ENCODE assay signal across 30 mouse cellular contexts in genomic region chr12:88854039-88854438, GRCm38 (mm10).
DNase-seq lines count a peak whose midpoint lies in the region; ATAC-seq and TF ChIP-seq lines count a peak whose summit lies in the region.
"Had no signal": no experiment of that assay in that cellular context is flagged by ENCODE, and none has a peak within 500 bp of the region (broad histone marks: within the 10 kb centered on the region; RNA-seq: fewer than 3 reads in every experiment).

No protein-coding gene starts in this region.

- H3K4me3 ChIP-seq in forebrain, embryonic 14.5 days (ENCODE audit: low read depth, low read length), result no peak overlapping the region
- H3K4me3 ChIP-seq in forebrain, embryonic 10.5 days, result no peak overlapping the region
- H3K4me3 ChIP-seq in midbrain, postnatal 0 days (ENCODE audit: low read depth, low read length), result no peak overlapping the region
- H3K4me3 ChIP-seq in midbrain, embryonic 15.5 days, result no peak overlapping the region
- H3K4me3 ChIP-seq: embryonic facial prominence, embryonic 15.5 days; heart, embryonic 10.5 days; heart, embryonic 15.5 days; layer of hippocampus, adult 2 months; left cerebral cortex, adult 2 months; midbrain, embryonic 10.5 days had no signal

- H3K4me2 ChIP-seq in forebrain, embryonic 14.5 days (ENCODE audit: low read length), result no peak overlapping the region
- no peak overlapping the region for H3K4me2 ChIP-seq in midbrain, postnatal 0 days (ENCODE audit: low read depth, low read length, poor library complexity, severe bottlenecking)
- H3K4me2 ChIP-seq in midbrain, embryonic 15.5 days, result no peak overlapping the region
- H3K4me2 ChIP-seq: embryonic facial prominence, embryonic 15.5 days; heart, embryonic 15.5 days had no signal

- H3K27me3 ChIP-seq in forebrain, embryonic 14.5 days (replicated peaks; ENCODE audit: control insufficient read depth, insufficient read depth, low read length), result no peaks in the 10 kb centered on the region
- H3K27me3 ChIP-seq in forebrain, embryonic 10.5 days (ENCODE audit: poor library complexity, severe bottlenecking), result no peaks in the 10 kb centered on the region
- no peaks in the 10 kb centered on the region for H3K27me3 ChIP-seq in midbrain, postnatal 0 days (ENCODE audit: insufficient read depth, low read length)
- no peaks in the 10 kb centered on the region for H3K27me3 ChIP-seq in midbrain, embryonic 15.5 days (replicated peaks)
- H3K27me3 ChIP-seq: CH12.LX; embryonic facial prominence, embryonic 15.5 days; heart, embryonic 15.5 days had no signal

- H3K9ac ChIP-seq in forebrain, embryonic 14.5 days (ENCODE audit: low read length), result no peak overlapping the region
- H3K9ac ChIP-seq in midbrain, postnatal 0 days (replicated peaks; ENCODE audit: low read length, poor library complexity, severe bottlenecking), result no peak overlapping the region
- no peak overlapping the region for H3K9ac ChIP-seq in midbrain, embryonic 15.5 days
- H3K9ac ChIP-seq: embryonic facial prominence, embryonic 15.5 days; heart, embryonic 15.5 days; liver, embryonic 14.5 days had no signal

- H3K27ac ChIP-seq in forebrain, embryonic 14.5 days (ENCODE audit: low read depth, low read length), result 0 out of 2 replicates have a peak overlapping the region, but pooled peaks have one; percentile 1
- no peak overlapping the region for H3K27ac ChIP-seq in forebrain, embryonic 10.5 days
- H3K27ac ChIP-seq in midbrain, postnatal 0 days (ENCODE audit: low read depth, low read length), result no peak overlapping the region
- H3K27ac ChIP-seq in midbrain, embryonic 15.5 days, result no peak overlapping the region
- H3K27ac ChIP-seq: embryonic facial prominence, embryonic 15.5 days; heart, embryonic 10.5 days; heart, embryonic 15.5 days; layer of hippocampus, adult 2 months; left cerebral cortex, adult 2 months; liver, embryonic 14.5 days; midbrain, embryonic 10.5 days had no signal

- ATAC-seq in forebrain, embryonic 14.5 days, result peak; percentile 67; the same call in 1 of the 2 replicates
- ATAC-seq in midbrain, postnatal 0 days (ENCODE audit: low FRiP score), result no peak
- ATAC-seq in midbrain, embryonic 15.5 days (replicated peaks), result no peak
- ATAC-seq: activated CD4-positive, CD25-positive, alpha-beta regulatory T cell, adult 4 months; intestine, embryonic 16.5 days had no signal

- no peak for TF ChIP-seq CTCF in midbrain, postnatal 0 days (IDR thresholded peaks at IDR 0.05)

- H3K9me3 ChIP-seq in forebrain, embryonic 14.5 days (replicated peaks; ENCODE audit: control insufficient read depth, low read length), result no peaks in the 10 kb centered on the region
- H3K9me3 ChIP-seq in forebrain, embryonic 10.5 days, result no peaks in the 10 kb centered on the region
- no peaks in the 10 kb centered on the region for H3K9me3 ChIP-seq in midbrain, postnatal 0 days (ENCODE audit: low read length)
- no peaks in the 10 kb centered on the region for H3K9me3 ChIP-seq in midbrain, embryonic 15.5 days
- H3K9me3 ChIP-seq: embryonic facial prominence, embryonic 15.5 days; heart, embryonic 10.5 days; heart, embryonic 15.5 days; midbrain, embryonic 10.5 days had no signal

- H3K36me3 ChIP-seq in forebrain, embryonic 14.5 days (ENCODE audit: control insufficient read depth, insufficient read depth, low read length), result no peaks in the 10 kb centered on the region
- no peaks in the 10 kb centered on the region for H3K36me3 ChIP-seq in forebrain, embryonic 10.5 days (replicated peaks)
- no peaks in the 10 kb centered on the region for H3K36me3 ChIP-seq in midbrain, postnatal 0 days (ENCODE audit: insufficient read depth, low read length)
- no peaks in the 10 kb centered on the region for H3K36me3 ChIP-seq in midbrain, embryonic 15.5 days (replicated peaks)
- H3K36me3 ChIP-seq: embryonic facial prominence, embryonic 15.5 days; heart, embryonic 10.5 days; heart, embryonic 15.5 days; midbrain, embryonic 10.5 days had no signal

- 58% methylated on average over 4 of the region's 4 CpGs for WGBS in forebrain, embryonic 14.5 days
- 91% methylated on average over 4 of the region's 4 CpGs for WGBS in forebrain, embryonic 10.5 days
- WGBS in midbrain, postnatal 0 days, result 57% methylated on average over 4 of the region's 4 CpGs
- WGBS in midbrain, embryonic 15.5 days, result 57% methylated on average over 4 of the region's 4 CpGs

- peaks cover 17% of the 10 kb centered on the region for H3K4me1 ChIP-seq in forebrain, embryonic 14.5 days (ENCODE audit: control insufficient read depth, insufficient read depth, low read length)
- peaks cover 6% of the 10 kb centered on the region for H3K4me1 ChIP-seq in forebrain, embryonic 10.5 days
- H3K4me1 ChIP-seq in midbrain, postnatal 0 days (ENCODE audit: insufficient read depth, low read length), result 0 out of 2 replicates have a peak, but pooled peaks cover 2% of the 10 kb centered on the region
- peaks cover 15% of the 10 kb centered on the region for H3K4me1 ChIP-seq in midbrain, embryonic 15.5 days
- H3K4me1 ChIP-seq: embryonic facial prominence, embryonic 15.5 days; heart, embryonic 15.5 days had no signal

- DNase-seq in cerebellum, postnatal 10 days, result peak; percentile 67 to 68
- DNase-seq in cerebellum, adult 9-10 months, result no peak
- peak; percentile 71 for DNase-seq in forebrain, embryonic 14.5 days (ENCODE audit: low spot score)
- DNase-seq in forebrain, embryonic 10.5 days (ENCODE audit: extremely low spot score, low spot score), result no peak
- peak; percentile 6 for DNase-seq in kidney, postnatal 10 days
- DNase-seq in kidney, postnatal 4 days, result no peak
- DNase-seq in midbrain, postnatal 0 days (ENCODE audit: low spot score), result peak; percentile 51
- DNase-seq: adrenal gland, adult 2 months; adrenal gland, postnatal 36 days; cerebellum, adult 8-10 months; gastrocnemius, postnatal 25 days; heart, adult 11 months; heart, postnatal 36 days; kidney, adult 8-10 months; kidney, postnatal 25 days; liver; lung, adult 2 months; spleen, adult 18-20 months; thymus, postnatal 14 days had no signal

Comparison
In these comparisons a context has a peak if more than half of its experiments do, and no peak if none do; other contexts are left out.
1. DNase-seq: peak in cerebellum, postnatal 10 days (2 of 2), forebrain, embryonic 14.5 days (single experiment), kidney, postnatal 10 days (single experiment) and midbrain, postnatal 0 days (single experiment); none in cerebellum, adult 9-10 months (single experiment), forebrain, embryonic 10.5 days (single experiment) and kidney, postnatal 4 days (0 of 2).